Mouse (Mus musculus): ENCODE measurements around the gene Gm20458. TPM values are rescaled to one million over a fixed set of nuclear protein-coding genes. Genes with fewer than 3 reads are reported as not detected.

Gene Gm20458
- total and polyA plus RNA-seq, 2 experiments, result 0.46 to 14.2 TPM

- WGBS, result 4% methylated on average over 18 of the region's 18 CpGs
- Histone ChIP-seq H3K4me3 (ENCODE audit: insufficient read depth, low read depth, low read length) (peak within 1 kb of the TSS; percentile 75), H3K79me2 (ENCODE audit: control insufficient read depth, insufficient read depth, low read length) (peaks cover 27% of the 10 kb centered on the region), H3K27ac (replicated peaks; ENCODE audit: insufficient read depth, low read depth, low read length) (peak within 1 kb of the TSS; percentile 80), H3K36me3 (ENCODE audit: control insufficient read depth, insufficient read depth, low read length) (peaks cover 15% of the 10 kb centered on the region; the same call in 1 of the 2 replicates), H3K4me1 (ENCODE audit: control insufficient read depth, insufficient read depth, low read length) (peaks cover 9% of the 10 kb centered on the region), H3K9ac (ENCODE audit: low read depth, low read length) (peak within 1 kb of the TSS; percentile 91), H3K27me3 (ENCODE audit: control insufficient read depth, insufficient read depth, low read length) (no peaks in the 10 kb centered on the region)
- DNase-seq (ENCODE audit: extremely low read depth, low read depth, low spot score), result no peak
- no peak for TF ChIP-seq POLR2A (IDR thresholded peaks at IDR 0.05; ENCODE audit: extremely low read depth, insufficient read depth, low read length)
- no peak for TF ChIP-seq CTCF (IDR thresholded peaks at IDR 0.05; ENCODE audit: low read depth, low read length)
These were observed 17.2 kb upstream of the Gm20458 start, which contains the start of gene Sdc4 for GRCm38 (mm10) chr2:164443460-164444000. TSS of gene Sdc4 (minus strand) at chr2:164443887.

GRCm38 (mm10) chr2:164444701-164445100 is 16.1 kb upstream of the Gm20458 start:
- DNase-seq (ENCODE audit: extremely low read depth, low read depth, low spot score), result peak; percentile 95
- peaks cover 15% of the 10 kb centered on the region for H3K4me1 ChIP-seq (ENCODE audit: control insufficient read depth, insufficient read depth, low read length)
- H3K79me2 ChIP-seq (ENCODE audit: control insufficient read depth, insufficient read depth, low read length), result peaks cover 27% of the 10 kb centered on the region
- H3K27me3 ChIP-seq (ENCODE audit: control insufficient read depth, insufficient read depth, low read length), result no peaks in the 10 kb centered on the region
- WGBS, result 18% methylated on average over 2 of the region's 2 CpGs
- peak overlapping the region; percentile 80 for H3K27ac ChIP-seq (replicated peaks; ENCODE audit: insufficient read depth, low read depth, low read length)
- H3K9ac ChIP-seq (ENCODE audit: low read depth, low read length), result 0 out of 2 replicates have a peak overlapping the region, but pooled peaks have one; percentile 37
- no peak overlapping the region for H3K4me3 ChIP-seq (ENCODE audit: insufficient read depth, low read depth, low read length)
- TF ChIP-seq POLR2A (IDR thresholded peaks at IDR 0.05; ENCODE audit: extremely low read depth, insufficient read depth, low read length), result no peak
- no peak for TF ChIP-seq CTCF (IDR thresholded peaks at IDR 0.05; ENCODE audit: low read depth, low read length)
- H3K36me3 ChIP-seq (ENCODE audit: control insufficient read depth, insufficient read depth, low read length), result peaks cover 8% of the 10 kb centered on the region; the same call in 1 of the 2 replicates

- H3K4me3 ChIP-seq (ENCODE audit: insufficient read depth, low read depth, low read length), result no peak overlapping the region
- DNase-seq (ENCODE audit: extremely low read depth, low read depth, low spot score), result peak; percentile 99
- H3K27ac ChIP-seq (replicated peaks; ENCODE audit: insufficient read depth, low read depth, low read length), result peak overlapping the region; percentile 81
- H3K79me2 ChIP-seq (ENCODE audit: control insufficient read depth, insufficient read depth, low read length), result peaks cover 20% of the 10 kb centered on the region
- H3K27me3 ChIP-seq (ENCODE audit: control insufficient read depth, insufficient read depth, low read length), result no peaks in the 10 kb centered on the region
- H3K9ac ChIP-seq (ENCODE audit: low read depth, low read length), result no peak overlapping the region
- WGBS, result 32% methylated on average over 3 of the region's 3 CpGs
- no peak for TF ChIP-seq CTCF (IDR thresholded peaks at IDR 0.05; ENCODE audit: low read depth, low read length)
- no peak for TF ChIP-seq POLR2A (IDR thresholded peaks at IDR 0.05; ENCODE audit: extremely low read depth, insufficient read depth, low read length)
- H3K36me3 ChIP-seq (ENCODE audit: control insufficient read depth, insufficient read depth, low read length), result peaks cover 2% of the 10 kb centered on the region; the same call in 1 of the 2 replicates
- H3K4me1 ChIP-seq (ENCODE audit: control insufficient read depth, insufficient read depth, low read length), result peaks cover 15% of the 10 kb centered on the region
These were observed 15.2 kb upstream of the Gm20458 start for GRCm38 (mm10) chr2:164445399-164446085.

- H3K36me3 ChIP-seq (ENCODE audit: control insufficient read depth, insufficient read depth, low read length), result no peaks in the 10 kb centered on the region
- H3K4me1 ChIP-seq (ENCODE audit: control insufficient read depth, insufficient read depth, low read length), result peaks cover 15% of the 10 kb centered on the region
- TF ChIP-seq POLR2A (IDR thresholded peaks at IDR 0.05; ENCODE audit: extremely low read depth, insufficient read depth, low read length), result no peak
- TF ChIP-seq CTCF (IDR thresholded peaks at IDR 0.05; ENCODE audit: low read depth, low read length), result no peak
- 20% methylated on average over 3 of the region's 3 CpGs for WGBS
- DNase-seq (ENCODE audit: extremely low read depth, low read depth, low spot score), result peak; percentile 86
- peaks cover 18% of the 10 kb centered on the region for H3K79me2 ChIP-seq (ENCODE audit: control insufficient read depth, insufficient read depth, low read length)
- H3K4me3 ChIP-seq (ENCODE audit: insufficient read depth, low read depth, low read length), result no peak overlapping the region
- no peaks in the 10 kb centered on the region for H3K27me3 ChIP-seq (ENCODE audit: control insufficient read depth, insufficient read depth, low read length)
- H3K27ac ChIP-seq (replicated peaks; ENCODE audit: insufficient read depth, low read depth, low read length), result peak overlapping the region; percentile 86
- H3K9ac ChIP-seq (ENCODE audit: low read depth, low read length), result no peak overlapping the region
These were observed 14.7 kb upstream of the Gm20458 start for GRCm38 (mm10) chr2:164446086-164446469.

GRCm38 (mm10) chr2:164448140-164448539 is 12.6 kb upstream of the Gm20458 start:
- WGBS, result 52% methylated on average over 1 of the region's 1 CpGs
- peak; percentile 82 for DNase-seq (ENCODE audit: extremely low read depth, low read depth, low spot score)

More at GRCm38 (mm10) chr2:164448140-164448539, 12.6 kb upstream of the Gm20458 start:
- Histone ChIP-seq H3K4me3 (ENCODE audit: insufficient read depth, low read depth, low read length) (no peak overlapping the region), H3K79me2 (ENCODE audit: control insufficient read depth, insufficient read depth, low read length) (no peaks in the 10 kb centered on the region), H3K9ac (ENCODE audit: low read depth, low read length) (no peak overlapping the region), H3K27ac (replicated peaks; ENCODE audit: insufficient read depth, low read depth, low read length) (peak overlapping the region; percentile 58), H3K4me1 (ENCODE audit: control insufficient read depth, insufficient read depth, low read length) (peaks cover 15% of the 10 kb centered on the region), H3K27me3 (ENCODE audit: control insufficient read depth, insufficient read depth, low read length) (no peaks in the 10 kb centered on the region), H3K36me3 (ENCODE audit: control insufficient read depth, insufficient read depth, low read length) (no peaks in the 10 kb centered on the region)
- no peak for TF ChIP-seq POLR2A (IDR thresholded peaks at IDR 0.05; ENCODE audit: extremely low read depth, insufficient read depth, low read length)
- no peak for TF ChIP-seq CTCF (IDR thresholded peaks at IDR 0.05; ENCODE audit: low read depth, low read length)
